Mouse (Mus musculus) ES-Bruce4 (cell line): Measurements from ENCODE around the gene Slc45a1. TPM values are rescaled to one million over a fixed set of nuclear protein-coding genes. Genes with fewer than 3 reads are reported as not detected.

Experiments used
- H3K27ac ChIP-seq: 2 replicates; pipeline ENCODE4 v1.5.1; 2012; ENCODE audit warnings: low read length, inconsistent platforms; ENCODE audit not compliant: insufficient read depth
- H3K27me3 ChIP-seq: 2 replicates; pipeline ENCODE4 v1.6.1; 2012; ENCODE audit warnings: mild to moderate bottlenecking, low read length, inconsistent platforms; ENCODE audit not compliant: control insufficient read depth, poor library complexity, insufficient read depth, severe bottlenecking
- H3K36me3 ChIP-seq: 2 replicates; pipeline ENCODE4 v1.6.1; 2012; ENCODE audit warnings: inconsistent platforms, mild to moderate bottlenecking, low read length, moderate library complexity; ENCODE audit not compliant: control insufficient read depth, poor library complexity, insufficient read depth, severe bottlenecking
- H3K4me1 ChIP-seq: one replicate; pipeline ENCODE4 v1.8.1; 2011; ENCODE audit warnings: low read length; ENCODE audit not compliant: control insufficient read depth, insufficient read depth
- H3K4me3 ChIP-seq: 2 replicates; pipeline ENCODE4 v1.5.1; 2011; ENCODE audit warnings: low read depth, mild to moderate bottlenecking, low read length
- H3K9ac ChIP-seq: 2 replicates; pipeline ENCODE4 v1.6.1; 2012; ENCODE audit warnings: low read depth, mild to moderate bottlenecking, inconsistent platforms; ENCODE audit not compliant: poor library complexity, severe bottlenecking
- H3K9me3 ChIP-seq: replicated peaks from 2 replicates; pipeline ENCODE4 v1.6.1; 2012; ENCODE audit warnings: mild to moderate bottlenecking, low read length, inconsistent platforms; ENCODE audit not compliant: control insufficient read depth, poor library complexity, insufficient read depth, severe bottlenecking
- CTCF ChIP-seq: IDR thresholded peaks from one replicate; pipeline ENCODE4 v1.8.1; 2011; ENCODE audit warnings: low read depth, low read length
- EP300 ChIP-seq: IDR thresholded peaks from 2 replicates; pipeline ENCODE4 v1.6.1; 2011; ENCODE audit warnings: low read depth, low read length; ENCODE audit not compliant: insufficient read depth
- POLR2A ChIP-seq: IDR thresholded peaks from one replicate; pipeline ENCODE4 v1.8.1; 2011; ENCODE audit warnings: low read length; ENCODE audit not compliant: insufficient read depth
- polyA plus RNA-seq: library from polyadenylated mRNA; stranded (reverse); fragments of >200 nt; gene quantifications from 2 replicates; pipeline ENCODE4 v1.2.4, GENCODE M21; 2011; ENCODE audit warnings: low read depth; ENCODE audit not compliant: missing spikeins, insufficient read depth, insufficient read length

The Slc45a1 gene
- polyA plus RNA-seq, 1 experiment = 0.90 TPM

- H3K27me3 ChIP-seq = no peaks in the 10 kb centered on the region
These were observed 2.6 kb downstream of the Slc45a1 start for GRCm38 (mm10) chr4:150649327-150649726.

GRCm38 (mm10) chr4:150644299-150644698, 7.7 kb downstream of the Slc45a1 start:
- Histone ChIP-seq H3K9me3 (no peaks in the 10 kb centered on the region), H3K4me1 (no peaks in the 10 kb centered on the region), H3K36me3 (no peaks in the 10 kb centered on the region), H3K4me3 (no peak overlapping the region), H3K9ac (no peak overlapping the region), H3K27ac (no peak overlapping the region), H3K27me3 (no peaks in the 10 kb centered on the region)
- no peak for TF ChIP-seq EP300
- TF ChIP-seq CTCF = no peak
- no peak for TF ChIP-seq POLR2A

More at GRCm38 (mm10) chr4:150649327-150649726, 2.6 kb downstream of the Slc45a1 start:
- Histone ChIP-seq H3K36me3 (no peaks in the 10 kb centered on the region), H3K27ac (no peak overlapping the region), H3K9ac (no peak overlapping the region), H3K4me3 (no peak overlapping the region), H3K4me1 (no peaks in the 10 kb centered on the region), H3K9me3 (no peaks in the 10 kb centered on the region)
- no peak for TF ChIP-seq POLR2A
- no peak for TF ChIP-seq EP300
- TF ChIP-seq CTCF = no peak

- Histone ChIP-seq H3K9ac (no peak overlapping the region), H3K27ac (no peak overlapping the region), H3K27me3 (no peaks in the 10 kb centered on the region), H3K9me3 (no peaks in the 10 kb centered on the region), H3K4me1 (no peaks in the 10 kb centered on the region), H3K4me3 (no peak overlapping the region), H3K36me3 (no peaks in the 10 kb centered on the region)
- no peak for TF ChIP-seq CTCF
- TF ChIP-seq EP300 = no peak
- no peak for TF ChIP-seq POLR2A
These were observed 15.3 kb downstream of the Slc45a1 start for GRCm38 (mm10) chr4:150636635-150637034.

GRCm38 (mm10) chr4:150635568-150635967, 16.4 kb downstream of the Slc45a1 start:
- H3K9ac ChIP-seq = no peak overlapping the region

GRCm38 (mm10) chr4:150629266-150629665, 22.7 kb downstream of the Slc45a1 start:
- no peak overlapping the region for H3K4me3 ChIP-seq
- H3K4me1 ChIP-seq = no peaks in the 10 kb centered on the region
- H3K9me3 ChIP-seq = no peaks in the 10 kb centered on the region
- no peak overlapping the region for H3K9ac ChIP-seq
- H3K27ac ChIP-seq = no peak overlapping the region
- TF ChIP-seq EP300 = no peak
- no peak for TF ChIP-seq CTCF
- TF ChIP-seq POLR2A = no peak
- no peaks in the 10 kb centered on the region for H3K27me3 ChIP-seq
- no peaks in the 10 kb centered on the region for H3K36me3 ChIP-seq

More at GRCm38 (mm10) chr4:150635568-150635967, 16.4 kb downstream of the Slc45a1 start:
- TF ChIP-seq POLR2A (no peak), CTCF (no peak), EP300 (no peak)
- Histone ChIP-seq H3K4me3 (no peak overlapping the region), H3K9me3 (no peaks in the 10 kb centered on the region), H3K27ac (no peak overlapping the region), H3K36me3 (no peaks in the 10 kb centered on the region), H3K27me3 (no peaks in the 10 kb centered on the region), H3K4me1 (no peaks in the 10 kb centered on the region)

- H3K4me1 ChIP-seq = no peaks in the 10 kb centered on the region
These were observed 25.8 kb downstream of the Slc45a1 start for GRCm38 (mm10) chr4:150625951-150626732.

More at GRCm38 (mm10) chr4:150625951-150626732, 25.8 kb downstream of the Slc45a1 start:
- TF ChIP-seq CTCF (peak; percentile 90), POLR2A (no peak)
- no peak overlapping the region for H3K9ac ChIP-seq
- no peaks in the 10 kb centered on the region for H3K36me3 ChIP-seq
- H3K4me3 ChIP-seq = no peak overlapping the region
- H3K9me3 ChIP-seq = no peaks in the 10 kb centered on the region
- H3K27me3 ChIP-seq = no peaks in the 10 kb centered on the region
- no peak overlapping the region for H3K27ac ChIP-seq
